ENCODE assay signal across 10 mouse cellular contexts in the genomic region with DNA sequence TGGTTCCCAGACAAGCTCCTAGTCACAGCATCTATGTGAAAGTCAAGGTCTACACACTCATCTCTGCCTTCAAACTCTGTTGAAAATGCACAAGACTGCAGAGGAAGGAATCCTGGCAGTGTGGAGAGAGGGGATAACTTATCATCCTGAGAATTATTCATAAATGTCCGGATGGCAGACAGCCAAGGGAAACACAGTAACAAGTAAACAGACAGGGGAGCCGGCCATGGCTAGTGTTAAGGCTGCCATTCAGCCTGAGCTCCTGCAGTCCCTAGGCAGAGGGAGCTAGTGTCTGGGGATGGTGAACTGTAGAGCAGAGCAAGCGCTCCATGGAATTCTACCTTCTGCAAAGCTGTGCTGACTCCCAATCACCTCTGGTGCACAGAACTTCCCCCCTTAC.
DNase-seq lines count a peak whose midpoint lies in the region; ATAC-seq and TF ChIP-seq lines count a peak whose summit lies in the region.
"Had no signal": no experiment of that assay in that cellular context is flagged by ENCODE, and none has a peak within 500 bp of the region (broad histone marks: within the 10 kb centered on the region; RNA-seq: fewer than 3 reads in every experiment).

No protein-coding gene starts in this region.

- TF ChIP-seq POLR2A in MEL (IDR thresholded peaks at IDR 0.05; ENCODE audit: control insufficient read depth in 1 of 2, insufficient read depth in 1 of 2, low read depth in 1 of 2, low read length in 2 of 2, poor library complexity in 1 of 2), result no peak

- no peak overlapping the region for H3K9ac ChIP-seq in MEL (ENCODE audit: control insufficient read depth, low read depth, low read length, poor library complexity, severe bottlenecking)
- no peak overlapping the region for H3K9ac ChIP-seq in heart, embryonic 12.5 days
- H3K9ac ChIP-seq: neural tube, embryonic 13.5 days had no signal

- H3K36me3 ChIP-seq in MEL (ENCODE audit: control insufficient read depth in 1 of 2, insufficient read depth in 2 of 2, low read length in 2 of 2), result peaks cover 0 to 11% of the 10 kb centered on the region in 2 experiments; a peak in 2 of 4 replicates
- H3K36me3 ChIP-seq in heart, embryonic 12.5 days, result no peaks in the 10 kb centered on the region
- no peaks in the 10 kb centered on the region for H3K36me3 ChIP-seq in limb, embryonic 10.5 days
- H3K36me3 ChIP-seq: neural tube, embryonic 13.5 days had no signal

- WGBS in heart, embryonic 12.5 days, result 32% methylated on average over 3 of the region's 3 CpGs
- WGBS in limb, embryonic 10.5 days, result 78% methylated on average over 3 of the region's 3 CpGs

- H3K4me3 ChIP-seq in MEL (ENCODE audit: control insufficient read depth in 1 of 2, insufficient read depth in 1 of 2, low read depth in 2 of 2, low read length in 2 of 2), result no peak overlapping the region
- no peak overlapping the region for H3K4me3 ChIP-seq in heart, embryonic 12.5 days
- H3K4me3 ChIP-seq in limb, embryonic 10.5 days, result no peak overlapping the region
- H3K4me3 ChIP-seq: neural tube, embryonic 13.5 days had no signal

- peak; percentile 80 for ATAC-seq in heart, embryonic 12.5 days (ENCODE audit: insufficient number of reproducible peaks, low FRiP score)
- ATAC-seq in megakaryocyte, adult 5-6 weeks (ENCODE audit: poor library complexity, severe bottlenecking), result no peak
- ATAC-seq in frontal cortex, adult (ENCODE audit: low TSS enrichment), result no peak

- no peak overlapping the region for H3K27ac ChIP-seq in MEL (ENCODE audit: control insufficient read depth, low read depth, low read length)
- no peak overlapping the region for H3K27ac ChIP-seq in heart, embryonic 12.5 days (ENCODE audit: poor library complexity, severe bottlenecking)
- H3K27ac ChIP-seq in limb, embryonic 10.5 days, result no peak overlapping the region
- H3K27ac ChIP-seq: neural tube, embryonic 13.5 days had no signal

- DNase-seq in heart, adult 18-20 months, result peak; percentile 29 to 35
- no peak for DNase-seq in heart, postnatal 25 days (ENCODE audit: low spot score)
- DNase-seq in MEL (ENCODE audit: low read depth, low spot score), result peak; percentile 83
- DNase-seq in limb, embryonic 10.5 days (ENCODE audit: low spot score), result peak; percentile 25
- DNase-seq in thymus, postnatal 10 days (ENCODE audit: low spot score in 2 of 2), result no peak
- DNase-seq: gastrocnemius, postnatal 36 days had no signal

- no peak for TF ChIP-seq CTCF in MEL (IDR thresholded peaks at IDR 0.05 in 2 of 3, conservative IDR thresholded peaks at IDR 0.05 in 1 of 3; ENCODE audit: control insufficient read depth in 1 of 3, insufficient read depth in 1 of 3, low read depth in 2 of 3, low read length in 3 of 3, poor library complexity in 1 of 3, severe bottlenecking in 1 of 3)

- H3K9me3 ChIP-seq in MEL (replicated peaks; ENCODE audit: insufficient read depth, low read length), result no peaks in the 10 kb centered on the region
- H3K9me3 ChIP-seq in heart, embryonic 12.5 days (replicated peaks), result no peaks in the 10 kb centered on the region
- no peaks in the 10 kb centered on the region for H3K9me3 ChIP-seq in limb, embryonic 10.5 days (replicated peaks)
- H3K9me3 ChIP-seq: neural tube, embryonic 13.5 days had no signal

- peaks cover 0 to 20% of the 10 kb centered on the region in 2 experiments; a peak in 3 of 4 replicates for H3K4me1 ChIP-seq in MEL (ENCODE audit: control insufficient read depth in 1 of 2, insufficient read depth in 2 of 2, low read length in 2 of 2)
- peaks cover 23% of the 10 kb centered on the region for H3K4me1 ChIP-seq in heart, embryonic 12.5 days (replicated peaks)
- H3K4me1 ChIP-seq in limb, embryonic 10.5 days, result no peaks in the 10 kb centered on the region

- no peaks in the 10 kb centered on the region for H3K27me3 ChIP-seq in MEL (ENCODE audit: control insufficient read depth in 1 of 2, insufficient read depth in 2 of 2, low read length in 2 of 2)
- no peaks in the 10 kb centered on the region for H3K27me3 ChIP-seq in heart, embryonic 12.5 days (replicated peaks)
- H3K27me3 ChIP-seq in limb, embryonic 10.5 days (ENCODE audit: low read depth, poor library complexity, severe bottlenecking), result no peaks in the 10 kb centered on the region
- H3K27me3 ChIP-seq: neural tube, embryonic 13.5 days had no signal

- no peak overlapping the region for H3K4me2 ChIP-seq in heart, embryonic 12.5 days
- H3K4me2 ChIP-seq: neural tube, embryonic 13.5 days had no signal

- H3K79me2 ChIP-seq in MEL (ENCODE audit: control insufficient read depth, insufficient read depth, low read length, poor library complexity), result no peaks in the 10 kb centered on the region

- intact Hi-C loops in heart, postnatal 25 days (cut with DNase I), result no loop called here

- TF ChIP-seq EP300 in MEL (IDR thresholded peaks at IDR 0.05; ENCODE audit: low read depth in 1 of 2, low read length in 2 of 2), result peak; percentile 86 to 87

- no peak for TF ChIP-seq RAD21 in MEL (IDR thresholded peaks at IDR 0.05; ENCODE audit: low read depth, low read length)

TF ChIP-seq in MEL, 35 proteins besides CTCF, POLR2A, EP300 and RAD21:
- TF ChIP-seq TAL1 (IDR thresholded peaks at IDR 0.05; ENCODE audit: low read length), result peak; percentile 73
- TF ChIP-seq JUND (IDR thresholded peaks at IDR 0.05; ENCODE audit: low read depth, low read length), result no peak
- 0 out of 2 replicates have a peak, but pooled peaks have one; percentile 17 for TF ChIP-seq SMC3 (IDR thresholded peaks at IDR 0.05; ENCODE audit: low read depth, low read length)
- TF ChIP-seq MYC (IDR thresholded peaks at IDR 0.05; ENCODE audit: low read depth, low read length), result no peak
- TF ChIP-seq MAFK (IDR thresholded peaks at IDR 0.05; ENCODE audit: borderline replicate concordance, low read depth, low read length), result no peak
- no peak for TF ChIP-seq NRF1 (IDR thresholded peaks at IDR 0.05; ENCODE audit: insufficient read depth, low read depth, low read length, poor library complexity, severe bottlenecking)
- no peak for TF ChIP-seq ZKSCAN1 (IDR thresholded peaks at IDR 0.05; ENCODE audit: low read depth, low read length)
- TF ChIP-seq TCF12 (IDR thresholded peaks at IDR 0.05; ENCODE audit: low read depth, low read length), result peak; percentile 87
- peak; percentile 50 for TF ChIP-seq SIN3A (IDR thresholded peaks at IDR 0.05; ENCODE audit: low read length)
- no peak for TF ChIP-seq NELFE (IDR thresholded peaks at IDR 0.05; ENCODE audit: low read depth, low read length)
- no peak for TF ChIP-seq CHD1 (IDR thresholded peaks at IDR 0.05; ENCODE audit: low read depth, low read length)
- no peak for TF ChIP-seq MAX (IDR thresholded peaks at IDR 0.05; ENCODE audit: low read length)
- TF ChIP-seq USF2 (IDR thresholded peaks at IDR 0.05; ENCODE audit: borderline replicate concordance in 1 of 2, insufficient read depth in 1 of 2, low read depth in 1 of 2, low read length in 2 of 2), result no peak
- TF ChIP-seq RCOR1 (IDR thresholded peaks at IDR 0.05; ENCODE audit: low read depth, low read length), result peak; percentile 79
- TF ChIP-seq ETS1 (IDR thresholded peaks at IDR 0.05; ENCODE audit: low read depth, low read length), result peak; percentile 77
- TF ChIP-seq GATA1 (IDR thresholded peaks at IDR 0.05; ENCODE audit: low read depth, low read length), result peak; percentile 84
- TF ChIP-seq ZMIZ1 (IDR thresholded peaks at IDR 0.05; ENCODE audit: low read depth, low read length), result no peak
- no peak for TF ChIP-seq GABPA (IDR thresholded peaks at IDR 0.05; ENCODE audit: low read depth, low read length)
- no peak for TF ChIP-seq KAT2A (conservative IDR thresholded peaks at IDR 0.05; ENCODE audit: low read depth, low read length)
- no peak for TF ChIP-seq MXI1 (IDR thresholded peaks at IDR 0.05; ENCODE audit: low read depth, low read length)
- TF ChIP-seq ZNF384 (IDR thresholded peaks at IDR 0.05; ENCODE audit: low read depth, low read length), result no peak

Comparison
In these comparisons a context has a peak if more than half of its experiments do, and no peak if none do; other contexts are left out.
1. DNase-seq: peak in heart, adult 18-20 months (2 of 2), MEL (single experiment) and limb, embryonic 10.5 days (single experiment); none in heart, postnatal 25 days (single experiment) and thymus, postnatal 10 days (0 of 2).